Mouse (Mus musculus) E14TG2a.4 (cell line): ENCODE results near the gene Nid2.

Experiments used
- CTCF ChIP-seq: conservative IDR thresholded peaks from 2 replicates; pipeline ENCODE4 v1.5.1; 2014; ENCODE audit warnings: low read length
- POU5F1 ChIP-seq: IDR thresholded peaks from 2 replicates; pipeline ENCODE4 v1.6.1; 2014; ENCODE audit warnings: low read length, borderline replicate concordance

GRCm38 (mm10) chr14:19709161-19709560 is 41.9 kb upstream of the Nid2 start:
- TF ChIP-seq CTCF (no peak), POU5F1 (no peak)
